Mouse (Mus musculus) testis, postnatal 10 days (tissue): ENCODE measurements around the gene Frmd4a.

ENCODE experiments used
- DNase-seq: peaks from one replicate; pipeline ENCODE4 v3.0.0; 2021; ENCODE audit warnings: low spot score

Gene Frmd4a

GRCm38 (mm10) chr2:4137493-4137892 is 120.0 kb downstream of the Frmd4a start:
- DNase-seq, result no peak

- no peak for DNase-seq
Observed at GRCm38 (mm10) chr2:4142221-4142950, 124.9 kb downstream of the Frmd4a start.

GRCm38 (mm10) chr2:4144424-4144823 is 126.9 kb downstream of the Frmd4a start:
- DNase-seq, result no peak

GRCm38 (mm10) chr2:4152521-4153040 is 135.1 kb downstream of the Frmd4a start:
- DNase-seq, result no peak

GRCm38 (mm10) chr2:4153131-4153631 is 135.7 kb downstream of the Frmd4a start:
- DNase-seq, result no peak

- no peak for DNase-seq
Observed at GRCm38 (mm10) chr2:4154036-4154653, 136.6 kb downstream of the Frmd4a start.

- DNase-seq, result no peak
Observed at GRCm38 (mm10) chr2:4154654-4155047, 137.1 kb downstream of the Frmd4a start.

GRCm38 (mm10) chr2:4155406-4155805 is 137.9 kb downstream of the Frmd4a start:
- DNase-seq, result no peak

- DNase-seq, result no peak
Observed at GRCm38 (mm10) chr2:4156511-4156910, 139.0 kb downstream of the Frmd4a start.

GRCm38 (mm10) chr2:4157396-4157795 is 139.9 kb downstream of the Frmd4a start:
- DNase-seq, result no peak

GRCm38 (mm10) chr2:4159574-4160203 is 142.2 kb downstream of the Frmd4a start:
- no peak for DNase-seq

- DNase-seq, result no peak
Observed at GRCm38 (mm10) chr2:4166191-4166590, 148.7 kb downstream of the Frmd4a start.

- DNase-seq, result no peak
Observed at GRCm38 (mm10) chr2:4167131-4167530, 149.6 kb downstream of the Frmd4a start.

GRCm38 (mm10) chr2:4169726-4170125 is 152.2 kb downstream of the Frmd4a start:
- no peak for DNase-seq

GRCm38 (mm10) chr2:4170189-4170588 is 152.7 kb downstream of the Frmd4a start:
- DNase-seq, result no peak

- no peak for DNase-seq
Observed at GRCm38 (mm10) chr2:4184991-4185390, 167.5 kb downstream of the Frmd4a start.

- no peak for DNase-seq
Observed at GRCm38 (mm10) chr2:4187521-4187920, 170.0 kb downstream of the Frmd4a start.

- no peak for DNase-seq
Observed at GRCm38 (mm10) chr2:4188303-4188702, 170.8 kb downstream of the Frmd4a start.

GRCm38 (mm10) chr2:4190345-4190744 is 172.8 kb downstream of the Frmd4a start:
- no peak for DNase-seq

- no peak for DNase-seq
Observed at GRCm38 (mm10) chr2:4190995-4191394, 173.5 kb downstream of the Frmd4a start.

- no peak for DNase-seq
Observed at GRCm38 (mm10) chr2:4193206-4193605, 175.7 kb downstream of the Frmd4a start.

GRCm38 (mm10) chr2:4194324-4195014 is 177.0 kb downstream of the Frmd4a start:
- DNase-seq, result no peak
